Mouse (Mus musculus) megakaryocyte progenitor cell, adult 5-6 weeks (primary cell): ENCODE results near the gene Nrm. TPM values are rescaled to one million over a fixed set of nuclear protein-coding genes. Genes with fewer than 3 reads are reported as not detected.
A peak's percentile ranks its signal among the peaks of the same experiment; 100 is the strongest.

ENCODE experiments used
- ATAC-seq: replicated peaks from 2 replicates; pipeline ENCODE4 v1.8.0; 2016; ENCODE audit warnings: mild to moderate bottlenecking, moderate TSS enrichment, inconsistent platforms; ENCODE audit not compliant: poor library complexity
- total RNA-seq, 2 experiments: library from RNA; stranded (forward) in 1 of 2; stranded (reverse) in 1 of 2; fragments of 157-497, 149-512 nt in 1 of 2; fragments of 200-1000 nt in 1 of 2; gene quantifications; 2 replicates each; pipeline versions ENCODE4 v1.2.3 to v1.2.4; 2015 to 2017

Gene Nrm
- total RNA-seq, 2 experiments from 2014 or later = 43.1 to 47.4 TPM

- ATAC-seq = no peak
These were observed 5.2 kb downstream of the Nrm start for GRCm38 (mm10) chr17:35866281-35866831.

- peak; percentile 20; the same call in 1 of the 2 replicates for ATAC-seq
These were observed 6.1 kb downstream of the Nrm start for GRCm38 (mm10) chr17:35866911-35867890.

- ATAC-seq = no peak
These were observed 7.2 kb downstream of the Nrm start for GRCm38 (mm10) chr17:35868165-35868820.

GRCm38 (mm10) chr17:35868961-35869345 lies 7.8 kb downstream of the Nrm start:
- no peak for ATAC-seq

- no peak for ATAC-seq
These were observed 8.4 kb downstream of the Nrm start for GRCm38 (mm10) chr17:35869346-35870067.

GRCm38 (mm10) chr17:35870151-35870883 lies 9.2 kb downstream of the Nrm start:
- peak; percentile 63 for ATAC-seq

GRCm38 (mm10) chr17:35870884-35871696 lies 10.0 kb downstream of the Nrm start:
- no peak for ATAC-seq

GRCm38 (mm10) chr17:35873774-35874519 lies 12.8 kb downstream of the Nrm start:
- ATAC-seq = peak; percentile 71

- ATAC-seq = no peak
These were observed 13.6 kb downstream of the Nrm start for GRCm38 (mm10) chr17:35874721-35875120.

GRCm38 (mm10) chr17:35879245-35880057 lies 18.3 kb downstream of the Nrm start, which contains the start of gene Dhx16:
Dhx16 (plus strand) TSS chr17:35879819.
- ATAC-seq = peak; percentile 99

GRCm38 (mm10) chr17:35882924-35883323 lies 21.8 kb downstream of the Nrm start:
- no peak for ATAC-seq

GRCm38 (mm10) chr17:35883777-35884176 lies 22.7 kb downstream of the Nrm start:
- no peak for ATAC-seq

- ATAC-seq = no peak
These were observed 26.6 kb downstream of the Nrm start for GRCm38 (mm10) chr17:35887725-35888124.

- peak; percentile 72 for ATAC-seq
These were observed 35.9 kb downstream of the Nrm start, which contains the start of gene 2310061I04Rik for GRCm38 (mm10) chr17:35896781-35897643. 2310061I04Rik (minus strand) TSS chr17:35897431.

GRCm38 (mm10) chr17:35897644-35898573 lies 36.8 kb downstream of the Nrm start:
- ATAC-seq = peak; percentile 21

- no peak for ATAC-seq
These were observed 39.5 kb downstream of the Nrm start for GRCm38 (mm10) chr17:35900636-35901035.
